Mouse (Mus musculus) retina, postnatal 7 days (tissue): Measurements from ENCODE around the gene Gm20489.
A peak's percentile ranks its signal among the peaks of the same experiment; 100 is the strongest.

Source experiments
- DNase-seq: peaks from one replicate; pipeline ENCODE4 v3.0.0-alpha.2; 2012; ENCODE audit warnings: low read depth, low spot score

Gene Gm20489

GRCm38 (mm10) chrX:101268755-101269124 is at the start of gene Gm20489:
Gene Gm20489 (minus strand): TSS chrX:101269023.
- no peak for DNase-seq

- DNase-seq = no peak
These were observed 45.0 kb upstream of the Gm20489 start for GRCm38 (mm10) chrX:101313625-101314359.

GRCm38 (mm10) chrX:101309299-101309698 is 40.5 kb upstream of the Gm20489 start:
- no peak for DNase-seq

GRCm38 (mm10) chrX:101304646-101305045 is 35.8 kb upstream of the Gm20489 start:
- DNase-seq = no peak

GRCm38 (mm10) chrX:101301654-101302053 is 32.8 kb upstream of the Gm20489 start:
- no peak for DNase-seq

GRCm38 (mm10) chrX:101300427-101301030 is 31.7 kb upstream of the Gm20489 start:
- DNase-seq = no peak

GRCm38 (mm10) chrX:101299473-101300426 is 30.9 kb upstream of the Gm20489 start:
- no peak for DNase-seq

GRCm38 (mm10) chrX:101299055-101299454 is 30.2 kb upstream of the Gm20489 start, which contains the start of gene Nlgn3:
Gene Nlgn3 (plus strand): TSS chrX:101299168.
- DNase-seq = no peak

- DNase-seq = no peak
These were observed 21.3 kb upstream of the Gm20489 start for GRCm38 (mm10) chrX:101290111-101290510.

- no peak for DNase-seq
These were observed 20.2 kb upstream of the Gm20489 start for GRCm38 (mm10) chrX:101289037-101289436.

- no peak for DNase-seq
These were observed 19.6 kb upstream of the Gm20489 start for GRCm38 (mm10) chrX:101288432-101288831.

GRCm38 (mm10) chrX:101287543-101287942 is 18.7 kb upstream of the Gm20489 start:
- no peak for DNase-seq

- DNase-seq = no peak
These were observed 17.3 kb upstream of the Gm20489 start for GRCm38 (mm10) chrX:101285953-101286670.

GRCm38 (mm10) chrX:101285534-101285933 is 16.7 kb upstream of the Gm20489 start:
- no peak for DNase-seq

- no peak for DNase-seq
These were observed 14.0 kb upstream of the Gm20489 start for GRCm38 (mm10) chrX:101282813-101283212.

- peak; percentile 75 for DNase-seq
These were observed 5.3 kb upstream of the Gm20489 start, which contains the start of gene Med12 for GRCm38 (mm10) chrX:101273875-101274738. Gene Med12 (plus strand): TSS chrX:101274030.

GRCm38 (mm10) chrX:101273410-101273809 is 4.6 kb upstream of the Gm20489 start:
- no peak for DNase-seq

- DNase-seq = no peak
These were observed 633 bp downstream of the Gm20489 start, which contains the start of gene Il2rg for GRCm38 (mm10) chrX:101268025-101268754. Gene Il2rg (minus strand): TSS chrX:101268255.

GRCm38 (mm10) chrX:101266631-101267030 is 2.2 kb downstream of the Gm20489 start:
- no peak for DNase-seq

- no peak for DNase-seq
These were observed 4.9 kb downstream of the Gm20489 start, which contains the start of gene Gm614 for GRCm38 (mm10) chrX:101263892-101264291. Gene Gm614 (minus strand): TSS chrX:101263992.
